Mouse (Mus musculus) cerebellum, adult (tissue): ENCODE data around the gene C1ql1.
"Not testable (repeated sequence)": the region's sequence is repeated elsewhere in the genome, so short reads cannot be mapped to it uniquely, and the experiment has no call there.

Source experiments
- ATAC-seq: cut with Nextera tagmentation; 2 replicates; pipeline ENCODE4 v1.9.2; 2017; ENCODE audit warnings: mild to moderate bottlenecking, moderate library complexity, mixed read lengths; ENCODE audit not compliant: insufficient number of reproducible peaks, low FRiP score, low TSS enrichment

Gene C1ql1

DNA sequence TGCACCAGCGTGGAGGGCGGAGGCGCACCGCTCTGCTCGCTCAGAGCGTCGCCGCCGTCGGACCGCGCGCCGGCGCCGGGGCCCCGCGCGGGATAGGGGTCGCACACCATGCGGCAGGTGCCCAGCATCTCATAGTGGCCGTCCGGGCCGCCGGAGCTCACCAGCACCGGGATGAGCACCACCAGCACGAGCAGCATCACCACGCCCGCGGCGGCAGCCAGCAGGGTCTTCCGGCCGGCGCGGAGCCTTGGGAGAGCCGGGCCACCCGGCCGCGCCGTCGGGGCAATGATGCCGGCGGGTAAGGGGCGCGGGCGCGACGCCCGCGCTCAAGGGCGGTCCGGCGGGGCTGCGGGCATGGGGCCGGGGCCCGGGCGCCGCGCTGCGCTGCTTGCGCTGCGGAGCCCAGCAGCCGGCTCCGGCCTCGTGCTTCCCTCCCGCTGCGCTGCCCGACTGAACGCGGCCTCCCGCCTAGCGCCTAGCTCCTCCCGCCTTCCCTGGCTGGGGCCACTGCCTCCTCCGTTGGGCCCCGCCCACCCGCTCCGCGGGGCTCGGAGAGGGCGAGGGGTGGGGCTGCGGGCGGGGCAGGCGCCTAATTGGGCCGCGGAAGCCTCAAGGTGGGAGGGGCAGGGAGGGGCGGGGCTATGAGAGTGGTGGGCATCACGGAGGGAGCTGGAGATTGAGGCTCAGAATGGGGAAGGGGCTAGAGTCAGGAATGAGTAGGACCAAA is at the start of gene C1ql1:
TSS of gene C1ql1 (minus strand) at position 424 of the 727 bp plus-strand sequence.
- no peak for ATAC-seq

DNA sequence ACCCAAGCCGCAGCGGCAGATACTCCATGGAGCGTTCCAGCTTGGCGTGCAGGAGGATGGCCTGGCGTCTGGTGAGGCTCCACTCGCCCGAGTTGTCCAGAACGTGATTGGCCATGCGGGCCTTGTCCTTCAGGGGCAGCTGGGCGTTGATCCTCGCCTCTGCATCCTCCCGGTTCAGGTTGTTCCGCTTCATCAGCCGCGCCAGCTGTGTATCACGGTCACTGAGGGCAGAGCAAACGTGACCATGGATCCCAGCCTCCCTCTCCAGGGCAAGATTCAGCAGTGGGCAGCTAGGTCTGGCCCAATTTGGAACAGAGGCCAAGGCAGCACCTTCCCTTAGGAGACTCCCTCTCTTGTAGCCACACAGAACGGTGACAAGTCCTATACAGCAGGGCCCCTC is 48.5 kb upstream of the C1ql1 start:
- no peak for ATAC-seq

DNA sequence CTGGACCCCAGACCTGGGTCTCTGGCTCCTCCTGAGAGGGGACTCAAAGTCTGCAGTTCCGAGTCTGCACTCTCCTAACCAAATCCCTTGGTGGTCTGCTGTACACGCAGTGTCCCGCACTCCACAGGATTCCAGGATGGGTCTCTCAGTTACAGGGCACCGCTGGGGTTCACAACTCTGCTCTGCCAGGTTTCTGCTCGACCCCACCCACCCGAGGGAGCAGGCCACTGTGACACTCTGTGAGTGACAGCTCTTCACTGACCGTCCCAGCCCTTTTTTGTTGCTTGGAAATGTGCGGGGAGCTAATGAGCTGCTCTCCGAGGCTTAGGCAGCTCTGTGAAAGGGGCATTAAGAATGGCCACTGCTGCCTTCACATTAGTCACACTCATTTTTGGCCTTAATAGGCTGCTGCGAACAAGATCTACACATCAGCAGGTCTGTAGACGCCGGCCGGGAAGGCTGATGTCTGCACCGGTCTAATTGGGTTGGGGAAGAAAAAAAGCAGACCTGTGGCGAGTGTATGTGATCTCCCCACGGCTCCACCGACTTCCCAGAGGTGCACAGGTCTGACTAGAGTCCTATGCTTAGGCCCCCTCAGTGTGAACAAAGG is 47.0 kb upstream of the C1ql1 start:
- no peak for ATAC-seq

DNA sequence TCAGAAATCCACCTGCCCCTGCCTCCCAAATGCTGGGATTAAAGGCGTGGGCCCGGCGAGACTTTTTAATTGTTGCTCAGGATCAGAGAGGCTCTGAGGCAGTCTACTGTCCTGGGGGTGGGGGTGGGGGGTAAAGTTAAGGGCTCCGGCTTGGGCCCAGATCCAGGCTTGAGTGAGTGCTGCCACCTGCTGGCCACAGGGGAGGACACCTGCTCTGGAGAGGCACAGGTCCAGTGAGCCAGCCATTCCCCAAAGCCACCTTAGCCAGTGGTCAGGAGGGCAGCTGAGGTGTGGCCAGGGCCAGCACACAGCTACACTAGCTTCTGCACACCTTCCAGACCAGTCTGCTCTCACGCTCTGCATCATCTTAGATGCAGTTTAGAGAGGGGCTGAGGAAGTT is 46.5 kb upstream of the C1ql1 start:
- no peak for ATAC-seq

DNA sequence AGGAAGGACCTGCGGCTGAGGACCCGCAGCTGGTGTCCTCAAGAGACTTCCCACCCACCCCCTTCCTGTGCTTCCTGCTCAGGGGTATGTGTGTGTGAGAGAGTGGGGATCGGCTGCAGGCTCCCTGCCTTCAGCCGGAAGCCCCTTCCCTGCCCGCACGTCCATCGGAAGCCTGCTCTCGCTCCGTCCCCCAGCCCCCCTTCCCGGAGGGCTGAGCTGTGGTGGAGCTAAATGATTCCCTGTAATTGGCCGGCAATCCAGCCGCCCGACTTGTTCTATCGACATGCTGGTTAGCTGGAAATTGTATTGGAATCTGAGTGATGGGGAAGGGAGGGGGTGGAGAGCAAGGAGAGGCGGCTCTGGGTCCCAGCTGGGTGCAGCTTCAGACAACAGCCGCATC is 45.2 kb upstream of the C1ql1 start:
- no peak for ATAC-seq

DNA sequence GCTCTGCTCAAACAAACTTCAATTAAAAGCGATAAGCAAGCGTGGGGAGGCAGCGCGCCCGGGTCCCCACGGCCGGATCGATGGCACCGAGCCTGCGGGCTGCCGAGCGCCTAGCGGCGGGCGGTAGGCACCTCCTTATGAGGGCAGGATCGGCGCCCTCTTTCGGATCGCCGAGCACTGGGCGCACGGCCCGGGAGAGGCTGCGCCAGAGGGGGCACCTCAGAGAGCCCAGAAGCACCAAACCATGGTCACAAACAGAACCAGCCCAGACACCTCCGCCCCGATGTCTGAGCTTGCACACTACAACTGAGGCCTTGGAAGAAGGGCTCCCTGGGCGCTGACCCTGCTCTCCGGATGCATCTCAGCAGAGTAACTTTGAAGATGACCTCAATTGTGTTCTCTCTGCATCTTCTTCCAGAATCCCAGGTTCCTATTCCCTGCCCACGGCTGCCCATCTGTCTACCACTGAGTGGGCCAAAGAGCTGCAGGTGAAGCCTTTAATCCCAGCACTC is 43.7 kb upstream of the C1ql1 start:
- ATAC-seq = peak; percentile 69; the same call in 1 of the 2 replicates

DNA sequence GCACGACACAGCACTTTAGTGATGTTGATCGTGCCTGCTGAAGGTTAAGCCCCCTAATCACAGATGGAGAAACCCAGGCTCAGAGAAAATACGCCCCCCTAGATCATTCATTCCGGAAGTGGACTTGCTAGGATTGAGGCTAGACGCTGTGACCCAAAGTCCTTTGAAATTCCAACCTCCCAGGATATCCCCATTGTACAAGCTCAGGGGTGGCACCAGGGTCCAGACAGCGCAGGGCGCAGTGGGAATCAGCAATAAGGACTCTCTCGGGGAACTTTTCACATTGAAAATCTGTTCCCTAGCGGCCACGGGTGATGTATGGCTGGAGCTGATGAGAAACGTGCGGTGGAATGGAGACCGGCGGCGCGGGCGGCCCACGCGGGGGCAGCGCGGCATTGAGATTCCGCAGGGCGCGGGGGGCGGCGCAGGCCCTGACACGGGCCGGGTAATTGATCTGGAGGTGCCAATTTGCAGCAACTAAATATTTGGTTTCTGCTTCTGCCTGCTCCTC is 43.2 kb upstream of the C1ql1 start:
- ATAC-seq = no peak

DNA sequence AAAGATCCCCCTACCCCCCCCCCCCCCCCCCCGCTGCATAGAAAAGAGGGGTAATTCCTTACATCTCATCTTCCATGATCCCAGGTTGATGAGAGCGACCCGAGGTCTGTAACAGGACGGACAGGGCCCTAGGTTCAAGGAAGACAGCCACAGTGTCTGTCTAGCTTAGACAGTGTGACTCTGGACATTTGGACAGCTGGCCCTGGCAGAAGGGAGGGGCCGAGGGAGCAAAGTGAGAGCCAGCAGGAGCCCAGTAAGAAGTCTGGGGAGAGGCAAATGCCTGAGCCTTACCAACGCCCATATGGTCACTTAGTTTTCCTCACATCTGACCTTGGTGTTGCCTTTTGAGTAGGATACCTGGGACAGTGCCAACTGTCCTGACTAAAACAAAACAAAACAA is 38.7 kb upstream of the C1ql1 start:
- no peak for ATAC-seq

DNA sequence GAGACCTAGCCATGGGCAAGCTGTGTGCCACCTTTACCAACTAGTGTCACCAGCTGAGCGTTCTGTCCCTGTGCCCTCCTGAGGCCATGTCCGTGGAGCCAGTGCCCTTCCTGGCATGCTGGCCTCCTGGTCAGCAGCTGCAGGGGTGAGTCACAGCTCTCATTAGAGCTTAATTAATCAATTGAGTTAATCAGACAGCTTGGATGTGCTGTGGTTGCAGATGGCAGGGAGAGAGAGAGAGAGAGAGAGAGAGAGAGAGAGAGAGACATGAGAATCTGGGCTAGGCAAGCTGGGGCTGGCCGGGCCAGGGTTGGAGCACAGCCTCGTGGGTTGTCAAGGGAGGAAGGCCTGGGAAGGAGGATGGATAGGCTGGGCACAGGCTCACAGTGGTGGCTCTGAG is 38.1 kb upstream of the C1ql1 start:
- no peak for ATAC-seq

DNA sequence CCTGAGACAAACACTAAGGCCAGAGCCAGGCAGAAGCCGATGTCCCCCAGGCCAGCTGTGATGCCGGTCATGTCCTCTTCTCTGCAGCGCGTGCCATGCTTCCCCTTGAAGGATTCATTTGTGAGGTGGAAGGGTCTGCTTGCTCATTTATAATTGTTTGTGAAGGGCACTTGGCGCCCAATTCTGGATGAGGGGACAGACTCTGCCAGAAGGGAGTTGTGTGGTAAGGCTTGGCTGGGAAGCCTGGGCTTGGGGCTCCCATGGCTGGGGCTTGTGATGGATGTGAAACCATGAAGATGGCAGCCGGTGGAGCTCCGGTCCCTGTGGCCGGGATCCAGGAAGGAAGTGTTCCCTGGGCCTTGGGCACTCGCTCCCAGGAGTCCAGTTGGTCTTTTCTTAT is 37.6 kb upstream of the C1ql1 start:
- ATAC-seq = no peak

DNA sequence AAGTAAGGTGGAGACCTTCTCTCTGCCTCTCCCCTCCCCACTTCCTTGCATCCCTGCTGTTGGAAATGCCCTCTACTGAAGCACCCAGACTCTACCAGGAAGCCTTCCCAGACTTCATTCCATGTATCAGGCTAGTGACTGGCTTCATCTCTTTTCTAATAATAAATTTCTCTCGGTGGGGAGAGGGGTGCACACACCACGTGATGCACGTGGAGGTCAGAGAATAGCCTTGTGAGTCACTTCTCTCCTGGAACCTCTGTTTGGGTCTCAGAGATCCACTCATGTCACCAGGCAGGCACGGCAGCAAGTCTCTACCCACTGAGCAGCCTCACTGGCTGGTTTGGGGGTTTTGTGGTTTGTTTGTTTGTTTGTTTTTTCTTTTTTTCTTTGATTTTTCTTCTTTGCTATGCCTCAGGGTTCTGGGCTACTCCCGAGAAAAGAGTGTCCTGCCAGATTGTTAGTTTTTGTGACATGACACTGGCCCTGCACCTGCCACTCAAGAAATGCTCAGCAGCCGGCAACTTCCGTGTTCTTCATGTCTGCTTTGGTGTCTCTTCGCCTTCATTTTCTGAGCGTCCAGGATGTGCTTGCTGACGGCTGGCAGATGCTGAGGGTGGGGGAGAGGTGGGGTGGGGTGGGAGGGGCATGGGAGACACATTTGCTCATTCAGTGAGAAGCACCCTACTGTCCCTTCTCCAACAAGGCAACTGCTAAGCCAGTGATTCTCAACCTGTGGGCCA is 34.8 kb upstream of the C1ql1 start:
- ATAC-seq = no peak

DNA sequence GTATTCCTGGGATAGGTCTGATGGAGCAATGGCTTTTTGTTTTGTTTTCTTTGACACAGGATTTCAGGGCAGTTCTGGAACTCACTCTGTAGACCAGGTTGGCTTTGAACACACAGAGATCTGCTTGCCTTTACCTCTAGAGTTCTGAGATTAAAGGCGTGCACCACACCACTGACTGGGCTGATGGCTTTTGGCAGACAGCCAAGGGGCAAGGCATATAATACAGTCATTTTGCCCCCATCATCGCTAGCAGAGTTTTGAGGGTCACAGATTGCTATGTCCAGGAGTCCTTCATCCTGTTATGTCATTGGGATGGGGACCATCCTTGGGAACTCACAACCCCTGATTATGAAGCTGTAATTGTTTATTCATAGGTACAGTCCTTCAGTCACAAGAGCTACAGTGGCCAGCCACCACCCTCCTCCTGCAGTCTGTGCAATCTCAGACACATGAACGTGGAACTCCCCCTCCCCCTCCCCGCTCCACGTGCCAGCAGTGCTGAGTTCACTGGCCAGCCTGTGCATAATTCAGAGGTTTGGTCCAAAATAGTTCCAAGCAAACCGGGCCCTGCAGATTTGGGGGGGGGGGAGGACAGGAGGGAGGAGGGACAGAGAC is 31.7 kb upstream of the C1ql1 start:
- ATAC-seq = no peak

DNA sequence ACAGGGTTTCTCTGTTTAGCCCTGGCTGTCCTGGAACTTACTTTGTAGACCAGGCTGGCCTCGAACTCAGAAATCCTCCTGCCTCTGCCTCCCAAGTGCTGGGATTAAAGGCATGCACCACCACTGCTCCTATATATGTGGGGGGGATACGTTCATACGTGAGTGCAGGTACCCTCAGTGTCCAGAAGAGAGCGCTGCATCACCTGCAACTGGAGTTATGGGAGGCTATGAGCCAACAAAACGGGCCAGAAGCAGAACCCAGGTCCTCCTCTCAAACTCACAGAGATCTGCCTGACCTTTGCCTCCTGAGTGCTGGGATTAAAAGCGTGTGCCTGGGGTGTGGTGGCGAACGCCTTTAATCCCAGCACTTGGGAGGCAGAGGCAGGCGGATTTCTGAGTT is 29.5 kb upstream of the C1ql1 start:
- ATAC-seq = not testable (repeated sequence)

DNA sequence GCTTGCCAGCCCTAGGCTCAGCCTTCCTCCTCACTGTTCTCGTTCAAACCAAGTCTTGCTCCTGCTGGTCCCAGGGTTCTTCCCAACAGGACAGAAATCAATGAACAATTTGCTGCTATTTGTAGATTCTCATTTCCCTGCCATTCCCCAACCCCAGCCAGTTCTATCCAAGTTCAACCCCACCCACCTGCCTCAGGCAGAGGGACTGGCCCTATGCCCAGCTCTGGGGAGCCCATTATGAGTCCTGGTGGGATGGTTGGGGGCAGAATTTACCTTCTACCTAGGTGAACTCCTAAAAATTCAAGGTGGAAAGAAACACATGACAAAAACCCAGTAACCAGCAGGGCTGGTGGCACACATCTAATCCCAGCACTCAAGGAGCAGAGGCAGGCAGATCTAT is 25.8 kb upstream of the C1ql1 start:
- ATAC-seq = no peak

DNA sequence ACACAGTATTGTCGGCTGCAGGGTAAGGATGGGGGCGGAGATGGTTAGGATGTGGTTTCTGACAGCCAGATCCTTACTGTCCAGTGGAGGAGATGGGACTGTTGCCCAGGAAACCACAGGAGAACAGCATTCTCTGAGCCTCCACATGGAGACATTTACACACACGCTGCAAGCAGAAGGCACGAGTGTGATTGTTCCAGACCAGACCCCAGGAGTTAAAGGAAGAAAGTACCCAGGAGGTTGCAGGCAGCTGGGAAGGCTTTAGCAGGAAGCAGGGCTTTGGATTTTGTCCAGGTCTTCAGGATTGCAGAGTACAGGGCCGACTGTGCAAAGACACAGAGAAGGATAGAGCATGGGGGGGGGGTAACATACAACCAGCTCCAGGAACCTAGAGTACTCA is 25.1 kb upstream of the C1ql1 start:
- no peak for ATAC-seq

DNA sequence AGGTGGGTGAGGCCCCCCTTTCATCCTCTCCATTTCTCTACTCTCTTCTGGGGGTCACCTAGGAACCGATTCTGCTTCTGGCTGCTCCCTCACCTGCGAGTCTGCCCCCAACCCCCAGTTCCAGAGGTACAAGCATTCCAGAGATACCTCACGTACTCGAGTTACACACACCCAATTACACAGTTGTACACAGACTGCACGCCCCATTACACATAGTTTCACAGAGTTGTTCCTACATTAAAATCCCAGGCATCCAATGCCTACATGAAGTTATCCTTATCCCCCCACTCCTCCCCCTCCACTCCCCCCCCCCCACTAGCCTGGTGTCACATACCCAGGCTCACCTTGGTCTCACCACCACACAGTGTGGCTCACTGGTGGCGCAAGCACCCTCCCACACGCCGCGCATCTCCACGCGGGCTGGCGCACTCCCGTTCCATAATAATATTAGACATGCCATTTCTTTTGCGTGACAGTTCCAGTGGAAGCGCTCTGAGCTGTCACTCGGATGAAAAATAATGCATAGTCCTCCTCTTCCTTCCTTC is 18.1 kb upstream of the C1ql1 start:
- ATAC-seq = no peak

DNA sequence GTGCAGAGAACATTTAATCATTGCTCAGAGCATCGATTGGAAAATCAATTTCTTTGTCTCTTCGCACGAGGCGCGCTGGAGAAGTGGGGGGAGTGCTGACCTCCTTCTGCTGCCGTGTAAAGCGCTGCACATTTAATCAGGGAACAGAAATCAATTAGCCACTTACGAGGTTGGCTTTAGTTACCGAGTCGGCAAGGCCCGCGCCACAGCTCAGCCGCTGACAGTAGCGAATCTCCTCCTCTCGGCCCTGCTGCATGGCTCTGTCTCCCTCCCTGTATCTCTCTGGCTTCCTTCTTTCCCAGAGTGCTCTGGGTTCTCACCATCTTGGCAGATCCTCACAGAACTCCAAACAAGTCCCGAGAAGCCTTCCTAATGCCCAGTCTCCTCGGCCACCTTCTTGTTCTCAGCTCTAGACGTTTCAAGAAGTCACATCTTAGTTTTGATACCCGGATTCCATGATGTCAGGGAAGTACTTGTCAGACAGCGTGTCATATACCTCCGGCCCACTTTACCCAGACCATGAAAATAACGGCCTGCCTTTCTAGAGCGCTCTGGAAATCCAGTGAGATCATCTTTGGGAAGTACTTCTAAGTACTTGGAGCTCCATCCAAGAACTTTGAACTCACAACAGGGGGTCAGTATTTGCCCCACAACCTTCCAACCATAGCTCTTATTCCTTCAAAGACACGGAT is 17.5 kb upstream of the C1ql1 start:
- ATAC-seq = no peak

DNA sequence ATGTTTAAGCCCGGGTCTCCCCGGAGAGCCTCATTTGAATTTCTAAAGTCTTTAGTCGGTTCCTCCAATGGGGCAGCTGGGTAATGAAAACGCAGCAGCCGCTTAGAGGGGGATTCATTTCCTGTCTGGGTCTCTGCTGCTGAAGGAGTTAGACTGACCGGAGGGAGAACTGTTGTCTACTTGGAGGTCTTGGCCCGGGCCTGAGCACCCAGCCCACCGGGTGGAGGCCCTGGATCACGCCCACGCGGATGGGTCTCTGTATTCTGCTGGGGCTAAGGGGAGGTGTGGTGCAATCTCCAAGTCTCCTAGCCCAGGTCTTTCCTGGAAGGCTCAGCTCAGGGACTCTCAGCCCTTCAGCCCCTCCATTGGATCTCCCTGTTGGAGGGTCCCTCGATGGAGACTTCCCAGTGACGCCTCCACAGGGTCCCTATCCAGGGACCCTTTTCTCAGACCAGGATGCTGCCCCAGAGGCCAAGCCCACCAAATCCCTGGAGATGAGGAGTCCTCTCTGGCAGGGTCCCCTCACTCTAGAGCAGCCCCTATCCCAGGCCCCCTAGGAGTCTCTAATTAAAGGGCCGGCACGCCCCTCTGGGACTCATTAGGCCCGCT is 16.9 kb upstream of the C1ql1 start:
- ATAC-seq = no peak

DNA sequence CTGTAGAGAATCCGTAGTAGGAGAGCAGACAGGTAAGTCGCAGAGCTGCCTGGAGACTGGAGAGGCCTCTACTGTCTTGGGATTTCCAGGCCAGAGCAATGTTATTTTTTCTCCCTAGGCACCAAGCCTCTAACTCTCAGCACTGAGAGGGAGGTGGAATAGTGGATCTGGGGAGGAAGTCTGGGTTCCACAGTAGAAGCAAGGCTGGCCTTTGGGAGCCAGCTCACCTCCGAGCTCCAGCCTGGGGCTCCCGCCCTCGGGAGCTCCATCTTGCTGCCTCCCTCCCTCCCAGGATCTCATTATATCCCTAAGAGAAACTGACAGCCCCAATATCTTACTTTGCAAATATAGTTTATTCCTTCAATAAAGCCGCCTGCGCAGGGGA is 16.4 kb upstream of the C1ql1 start:
- ATAC-seq = no peak

DNA sequence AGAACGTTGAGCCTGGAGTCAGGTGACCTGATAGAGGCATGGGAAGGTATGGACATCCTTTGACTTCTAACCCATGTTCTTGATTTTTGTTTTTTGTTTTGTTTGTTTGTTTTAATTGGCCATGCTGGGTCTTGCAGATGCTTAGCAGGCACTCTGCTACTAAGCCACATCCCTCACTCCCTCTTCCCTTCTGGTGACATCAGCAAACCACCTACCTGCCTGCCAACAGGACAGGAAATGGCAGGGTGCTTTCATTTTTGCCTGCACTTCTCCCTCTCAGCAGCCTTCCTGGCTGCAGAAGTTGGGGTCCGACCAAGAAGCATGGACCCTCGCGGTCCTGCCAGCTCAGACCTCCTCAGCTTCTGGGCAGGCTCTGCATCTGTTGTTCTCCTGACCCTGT is 14.6 kb upstream of the C1ql1 start:
- ATAC-seq = no peak
